Mouse (Mus musculus) embryo, embryonic 9.5 days (tissue): ENCODE data around the gene Engase.

ENCODE experiments used
- DNase-seq: peaks from one replicate; pipeline ENCODE4 v3.0.0-alpha.2; 2017; ENCODE audit errors: extremely low spot score

Engase gene

GRCm38 (mm10) chr11:118520932-118521331 lies 44.3 kb downstream of the Engase start:
- DNase-seq = no peak

- no peak for DNase-seq
These were observed 47.0 kb downstream of the Engase start for GRCm38 (mm10) chr11:118523496-118524145.

GRCm38 (mm10) chr11:118525059-118525458 lies 48.4 kb downstream of the Engase start:
- DNase-seq = no peak

GRCm38 (mm10) chr11:118528761-118529160 lies 52.1 kb downstream of the Engase start:
- no peak for DNase-seq

- DNase-seq = no peak
These were observed 53.7 kb downstream of the Engase start for GRCm38 (mm10) chr11:118530313-118530712.

- peak; percentile 81 for DNase-seq
These were observed 57.9 kb downstream of the Engase start for GRCm38 (mm10) chr11:118534382-118535092.

GRCm38 (mm10) chr11:118538008-118538407 lies 61.4 kb downstream of the Engase start:
- no peak for DNase-seq
